Mouse (Mus musculus) lung, postnatal 0 days (tissue): ENCODE data around the gene Sumo1. TPM values are rescaled to one million over a fixed set of nuclear protein-coding genes. Genes with fewer than 3 reads are reported as not detected.

Experiments
- ATAC-seq: fragments of 200-750 bp; cut with Nextera tagmentation; 2 replicates; pipeline ENCODE4 v1.8.0; 2017; ENCODE audit warnings: moderate library complexity
- DNase-seq: peaks from one replicate; pipeline ENCODE4 v3.0.0-alpha.2; 2016; ENCODE audit warnings: low spot score
- H3K27ac ChIP-seq: fragments of 300-500 bp; sonication (generic); 2 replicates; pipeline ENCODE4 v1.5.1; 2014; ENCODE audit warnings: antibody characterized with exemption, mild to moderate bottlenecking, low read length, mixed read lengths
- H3K27me3 ChIP-seq: fragments of 300-500 bp; sonication (generic); replicated peaks from 2 replicates; pipeline ENCODE4 v1.6.1; 2014; ENCODE audit warnings: low read length, mixed read lengths; ENCODE audit not compliant: insufficient read depth
- H3K36me3 ChIP-seq: fragments of 300-500 bp; sonication (generic); 2 replicates; pipeline ENCODE4 v1.6.1; 2014; ENCODE audit warnings: low read length, mixed read lengths; ENCODE audit not compliant: insufficient read depth
- H3K4me1 ChIP-seq: fragments of 300-500 bp; sonication (generic); 2 replicates; pipeline ENCODE4 v1.6.1; 2014; ENCODE audit warnings: antibody characterized with exemption, low read depth, low read length, mixed read lengths; ENCODE audit not compliant: insufficient read depth
- H3K4me2 ChIP-seq: fragments of 300-500 bp; sonication (generic); replicated peaks from 2 replicates; pipeline ENCODE4 v1.6.1; 2014; ENCODE audit warnings: low read depth, mild to moderate bottlenecking, low read length, moderate library complexity, mixed read lengths
- H3K4me3 ChIP-seq: fragments of 300-500 bp; sonication (generic); 2 replicates; pipeline ENCODE4 v1.5.1; 2014; ENCODE audit warnings: low read depth, low read length
- H3K9ac ChIP-seq: fragments of 300-500 bp; sonication (generic); replicated peaks from 2 replicates; pipeline ENCODE4 v1.6.1; 2014; ENCODE audit warnings: low read depth, mild to moderate bottlenecking
- H3K9me3 ChIP-seq: fragments of 300-500 bp; sonication (generic); 2 replicates; pipeline ENCODE4 v1.6.1; 2016; ENCODE audit warnings: low read length, mixed read lengths
- CTCF ChIP-seq: IDR thresholded peaks from 2 replicates; pipeline ENCODE4 v1.5.1; 2016; ENCODE audit warnings: antibody characterized with exemption, mild to moderate bottlenecking
- EP300 ChIP-seq: IDR thresholded peaks from 2 replicates; pipeline ENCODE4 v1.6.1; 2016; ENCODE audit warnings: antibody characterized with exemption, mild to moderate bottlenecking, control low read depth
- WGBS: fragments of 180-500 bp; shearing (Covaris S2); extraction: QIAGEN DNeasy Blood & Tissue Kit; methylation state at CpG from one replicate; pipeline ENCODE4 v1.1.7; 2014; 5-methylcytosine and 5-hydroxymethylcytosine counted together
- polyA plus RNA-seq: library from polyadenylated mRNA; unstranded; fragments of >200 nt; fragmentation: Nextera tagmentation; extraction: Ambion mirVana; gene quantifications from 2 replicates; pipeline ENCODE4 v1.2.1, GENCODE M21; 2015

Gene Sumo1
- polyA plus RNA-seq, 1 experiment from 2014 or later = 257 TPM

- Histone ChIP-seq H3K9me3 (no peaks in the 10 kb centered on the region), H3K9ac (no peak overlapping the region), H3K27ac (no peak overlapping the region), H3K4me2 (no peak overlapping the region), H3K27me3 (no peaks in the 10 kb centered on the region), H3K4me3 (no peak overlapping the region), H3K4me1 (no peaks in the 10 kb centered on the region; the same call in 1 of the 2 replicates), H3K36me3 (peaks cover 3% of the 10 kb centered on the region; the same call in 1 of the 2 replicates)
- ATAC-seq (no peak), DNase-seq (peak; percentile 25)
- whole genome bisulfite sequencing = 16% methylated on average over 1 of the region's 1 CpGs
- TF ChIP-seq CTCF = no peak
- TF ChIP-seq EP300 = no peak
Measured at GRCm38 (mm10) chr1:59687493-59687892, 16.9 kb upstream of the Sumo1 start.

GRCm38 (mm10) chr1:59684819-59685755 lies 14.5 kb upstream of the Sumo1 start, which contains the start of gene Nop58:
Nop58 (plus strand) TSS chr1:59684971.
- no peaks in the 10 kb centered on the region for H3K9me3 ChIP-seq
- TF ChIP-seq CTCF (0 out of 2 replicates have a peak, but pooled peaks have one; percentile 19), EP300 (peak; percentile 92)
- peak within 1 kb of the TSS; percentile 73 for H3K27ac ChIP-seq
- H3K4me2 ChIP-seq = peak within 1 kb of the TSS; percentile 60
- H3K4me3 ChIP-seq = peak within 1 kb of the TSS; percentile 43
- H3K27me3 ChIP-seq = no peaks in the 10 kb centered on the region
- H3K36me3 ChIP-seq = peaks cover 3% of the 10 kb centered on the region; the same call in 1 of the 2 replicates
- no peaks in the 10 kb centered on the region; the same call in 1 of the 2 replicates for H3K4me1 ChIP-seq
- peak within 1 kb of the TSS; percentile 19 for H3K9ac ChIP-seq
- WGBS = under 1% methylated on average over 49 of the region's 49 CpGs
- ATAC-seq (peak; percentile 99), DNase-seq (peak; percentile 99)

GRCm38 (mm10) chr1:59683926-59684818 lies 13.5 kb upstream of the Sumo1 start:
- no peaks in the 10 kb centered on the region for H3K9me3 ChIP-seq
- peak; percentile 43 for ATAC-seq
- no peaks in the 10 kb centered on the region; the same call in 1 of the 2 replicates for H3K4me1 ChIP-seq
- no peak for DNase-seq
- H3K4me3 ChIP-seq = peak overlapping the region; percentile 43
- no peaks in the 10 kb centered on the region for H3K27me3 ChIP-seq
- TF ChIP-seq CTCF = no peak
- TF ChIP-seq EP300 = no peak
- WGBS = 7% methylated on average over 11 of the region's 11 CpGs
- peak overlapping the region; percentile 58 for H3K4me2 ChIP-seq
- no peaks in the 10 kb centered on the region for H3K36me3 ChIP-seq
- no peak overlapping the region; the same call in 1 of the 2 replicates for H3K9ac ChIP-seq
- peak overlapping the region; percentile 73 for H3K27ac ChIP-seq

- H3K4me3 ChIP-seq = no peak overlapping the region
- DNase-seq (no peak), ATAC-seq (no peak)
- no peaks in the 10 kb centered on the region for H3K9me3 ChIP-seq
- no peaks in the 10 kb centered on the region for H3K36me3 ChIP-seq
- H3K4me1 ChIP-seq = peaks cover 4% of the 10 kb centered on the region; the same call in 1 of the 2 replicates
- 94% methylated on average over 2 of the region's 2 CpGs for WGBS
- TF ChIP-seq EP300 (no peak), CTCF (no peak)
- no peak overlapping the region for H3K4me2 ChIP-seq
- H3K9ac ChIP-seq = no peak overlapping the region
- H3K27me3 ChIP-seq = no peaks in the 10 kb centered on the region
- H3K27ac ChIP-seq = no peak overlapping the region
Measured at GRCm38 (mm10) chr1:59673661-59674060, 3.0 kb upstream of the Sumo1 start.

GRCm38 (mm10) chr1:59669962-59670630 lies 538 bp downstream of the Sumo1 start:
- no peaks in the 10 kb centered on the region for H3K9me3 ChIP-seq
- under 1% methylated on average over 35 of the region's 54 CpGs for WGBS

More at GRCm38 (mm10) chr1:59669962-59670630, 538 bp downstream of the Sumo1 start:
- ATAC-seq = peak; percentile 57
- H3K9ac ChIP-seq = peak overlapping the region; percentile 98
- H3K27ac ChIP-seq = peak overlapping the region; percentile 97
- TF ChIP-seq EP300 = 0 out of 2 replicates have a peak, but pooled peaks have one; percentile 18
- TF ChIP-seq CTCF = no peak
- H3K4me2 ChIP-seq = peak overlapping the region; percentile 79
- H3K4me1 ChIP-seq = peaks cover 11% of the 10 kb centered on the region; the same call in 1 of the 2 replicates
- peak overlapping the region; percentile 99 for H3K4me3 ChIP-seq
- no peaks in the 10 kb centered on the region for H3K27me3 ChIP-seq
- DNase-seq = peak; percentile 57
- no peaks in the 10 kb centered on the region for H3K36me3 ChIP-seq
